Mouse (Mus musculus): ENCODE results near the gene Atp2a2. TPM values are rescaled to one million over a fixed set of nuclear protein-coding genes. Genes with fewer than 3 reads are reported as not detected.

The Atp2a2 gene
- 7.1 TPM for polyA plus RNA-seq (2017; shearing (Covaris generic))

DNA sequence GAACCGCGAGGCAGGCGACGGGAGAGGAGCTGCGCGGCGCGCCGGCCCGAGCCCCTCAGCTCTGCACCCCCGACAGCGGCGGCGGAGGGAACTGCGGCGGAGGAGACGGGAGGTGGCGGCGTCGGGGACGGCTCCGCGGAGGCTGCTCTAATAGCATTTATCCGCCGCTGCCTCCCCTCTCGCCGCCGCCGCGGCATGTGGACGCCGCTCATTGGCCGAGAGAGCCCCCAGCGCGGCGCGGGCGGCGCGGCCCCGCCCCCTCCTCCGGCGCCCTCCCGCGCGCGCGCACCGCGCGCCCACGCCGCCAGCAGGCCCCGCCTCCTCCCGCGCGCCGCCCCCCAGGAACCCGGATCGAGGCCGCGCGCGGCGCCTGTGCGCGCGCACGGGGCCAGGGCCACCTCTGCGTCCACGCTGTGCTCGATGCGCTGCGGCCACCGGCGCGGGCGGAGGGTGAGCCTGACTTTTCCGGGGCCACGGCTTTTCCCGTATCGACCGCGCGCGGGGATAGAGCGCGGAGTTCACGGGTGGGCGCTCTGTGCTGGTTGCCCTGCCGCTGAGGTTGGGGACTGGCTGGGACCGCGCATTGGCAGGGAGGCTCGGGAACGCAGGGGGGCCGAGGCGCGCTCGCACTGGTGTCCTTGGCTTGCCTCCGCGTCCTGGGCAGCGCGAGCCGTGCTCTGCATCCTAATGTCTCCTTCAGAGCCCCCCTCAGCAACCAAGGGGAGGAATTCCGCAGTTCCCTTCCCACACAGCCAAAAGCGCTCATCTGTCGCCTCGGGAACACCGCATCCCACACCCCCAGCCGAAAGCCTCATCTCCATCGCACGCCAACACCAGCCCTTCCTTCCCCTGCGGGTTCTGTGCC is at the start of gene Atp2a2:
Atp2a2 (minus strand) TSS at position 149 of the 865 bp plus-strand sequence.

DNA sequence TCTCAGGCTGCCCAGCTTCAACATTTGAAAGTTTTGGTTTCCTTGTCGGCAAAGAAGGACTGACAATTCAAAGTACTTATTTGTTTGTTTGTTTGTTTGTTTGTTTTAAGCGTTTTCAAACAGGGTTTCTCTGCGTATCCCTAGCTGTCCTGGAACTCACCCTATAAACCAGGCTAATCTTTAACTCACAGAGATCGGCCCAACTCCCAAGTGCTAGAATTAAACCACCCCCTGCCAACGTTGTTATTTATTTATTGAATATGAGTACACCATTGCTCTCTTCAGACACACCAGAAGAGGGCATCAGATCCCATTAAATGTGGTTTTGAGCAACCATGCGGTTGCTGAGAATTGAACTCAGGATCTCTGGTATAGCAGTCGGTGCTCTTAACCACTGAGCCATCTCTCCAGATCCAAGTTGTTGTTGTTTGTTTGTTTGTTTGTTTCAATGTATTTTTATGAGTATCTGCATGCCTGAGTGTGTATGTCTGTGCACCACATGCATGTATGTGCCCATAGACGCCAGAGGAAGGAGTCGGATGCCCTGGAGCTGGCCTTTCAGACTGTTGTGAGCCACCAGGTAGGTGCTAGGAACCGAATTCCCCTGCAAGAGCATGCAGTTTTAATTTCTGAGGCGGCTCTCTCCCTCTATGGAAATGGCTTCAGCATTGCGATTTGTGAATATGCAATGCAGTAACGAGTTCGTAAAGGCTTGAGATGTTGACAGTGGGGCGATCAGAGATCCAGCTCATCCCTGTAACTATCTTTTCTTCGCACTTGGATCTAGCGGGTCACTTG is 80.6 kb downstream of the Atp2a2 start, which contains the start of gene Anapc7:
Anapc7 (plus strand) TSS at position 423 of the 798 bp plus-strand sequence.

Other genes with a start within 250 kb of the Atp2a2 start
- 1.5 TPM for gene Tctn1, start 237.8 kb downstream of the Atp2a2 start, polyA plus RNA-seq (2017; shearing (Covaris generic))
- gene Pptc7, start 217.9 kb downstream of the Atp2a2 start, polyA plus RNA-seq (2017; shearing (Covaris generic)) = 11.1 TPM
- gene Rad9b, start 148.0 kb downstream of the Atp2a2 start, polyA plus RNA-seq (2017; shearing (Covaris generic)) = 5.3 TPM
- 171 TPM for gene Vps29, start 147.9 kb downstream of the Atp2a2 start, polyA plus RNA-seq (2017; shearing (Covaris generic))
- 74.4 TPM for gene Gpn3, start 130.3 kb downstream of the Atp2a2 start, polyA plus RNA-seq (2017; shearing (Covaris generic))
- gene Fam216a, start 129.9 kb downstream of the Atp2a2 start, polyA plus RNA-seq (2017; shearing (Covaris generic)) = 21.4 TPM
- gene Arpc3, start 110.3 kb downstream of the Atp2a2 start, polyA plus RNA-seq (2017; shearing (Covaris generic)) = 598 TPM
- gene Anapc7, start 80.5 kb downstream of the Atp2a2 start, polyA plus RNA-seq (2017; shearing (Covaris generic)) = 37.4 TPM
- gene Ift81, start 112.3 kb upstream of the Atp2a2 start, polyA plus RNA-seq (2017; shearing (Covaris generic)) = 4.9 TPM
- gene P2rx7, start 141.7 kb upstream of the Atp2a2 start, polyA plus RNA-seq (2017; shearing (Covaris generic)) = 195 TPM
- gene P2rx4, start 205.3 kb upstream of the Atp2a2 start, polyA plus RNA-seq (2017; shearing (Covaris generic)) = 46.8 TPM